Mouse (Mus musculus) midbrain, embryonic 16.5 days (tissue): ENCODE results near the gene Cd70. TPM values are rescaled to one million over a fixed set of nuclear protein-coding genes. Genes with fewer than 3 reads are reported as not detected.
A peak's percentile ranks its signal among the peaks of the same experiment; 100 is the strongest.

Source experiments
- ATAC-seq: fragments of 200-750 bp; cut with Nextera tagmentation; 2 replicates; pipeline ENCODE4 v1.8.0; 2017; ENCODE audit warnings: moderate TSS enrichment
- H3K27ac ChIP-seq: fragments of 300-500 bp; sonication (generic); 2 replicates; pipeline ENCODE4 v1.5.1; 2014; ENCODE audit warnings: mild to moderate bottlenecking, low read length, mixed read lengths
- H3K27me3 ChIP-seq: fragments of 300-500 bp; sonication (generic); 2 replicates; pipeline ENCODE4 v1.6.1; 2014; ENCODE audit warnings: low read depth, low read length, mixed read lengths; ENCODE audit not compliant: control insufficient read depth, insufficient read depth
- H3K36me3 ChIP-seq: fragments of 300-500 bp; sonication (generic); 2 replicates; pipeline ENCODE4 v1.6.1; 2014; ENCODE audit warnings: mild to moderate bottlenecking, low read length, moderate library complexity, mixed read lengths; ENCODE audit not compliant: control insufficient read depth, insufficient read depth
- H3K4me1 ChIP-seq: fragments of 300-500 bp; sonication (generic); 2 replicates; pipeline ENCODE4 v1.6.1; 2014; ENCODE audit warnings: mild to moderate bottlenecking, low read length, mixed read lengths; ENCODE audit not compliant: control insufficient read depth, insufficient read depth
- H3K4me2 ChIP-seq: fragments of 300-500 bp; sonication (generic); 2 replicates; pipeline ENCODE4 v1.6.1; 2014; ENCODE audit warnings: mild to moderate bottlenecking, low read length, mixed read lengths
- H3K4me3 ChIP-seq: fragments of 300-500 bp; sonication (generic); 2 replicates; pipeline ENCODE4 v1.5.1; 2014; ENCODE audit warnings: low read depth, mild to moderate bottlenecking, low read length, moderate library complexity, mixed read lengths
- H3K9ac ChIP-seq: fragments of 300-500 bp; sonication (generic); 2 replicates; pipeline ENCODE4 v1.6.1; 2014; ENCODE audit warnings: low read depth, low read length, mixed read lengths
- H3K9me3 ChIP-seq: fragments of 300-500 bp; sonication (generic); replicated peaks from 2 replicates; pipeline ENCODE4 v1.6.1; 2014; ENCODE audit warnings: mild to moderate bottlenecking, low read length, mixed read lengths; ENCODE audit not compliant: control insufficient read depth, poor library complexity, severe bottlenecking
- WGBS: fragments of 180-500 bp; shearing (Covaris S2); extraction: QIAGEN DNeasy Blood & Tissue Kit; methylation state at CpG from one replicate; pipeline ENCODE4 v1.1.7; 2014; 5-methylcytosine and 5-hydroxymethylcytosine counted together
- polyA plus RNA-seq: library from polyadenylated mRNA; unstranded; fragments of >200 nt; fragmentation: Nextera tagmentation; extraction: Ambion mirVana; gene quantifications from 2 replicates; pipeline ENCODE4 v1.2.1, GENCODE M21; 2015

Cd70 gene
- 1.5 and 2.2 TPM in 2 replicates for polyA plus RNA-seq

DNA sequence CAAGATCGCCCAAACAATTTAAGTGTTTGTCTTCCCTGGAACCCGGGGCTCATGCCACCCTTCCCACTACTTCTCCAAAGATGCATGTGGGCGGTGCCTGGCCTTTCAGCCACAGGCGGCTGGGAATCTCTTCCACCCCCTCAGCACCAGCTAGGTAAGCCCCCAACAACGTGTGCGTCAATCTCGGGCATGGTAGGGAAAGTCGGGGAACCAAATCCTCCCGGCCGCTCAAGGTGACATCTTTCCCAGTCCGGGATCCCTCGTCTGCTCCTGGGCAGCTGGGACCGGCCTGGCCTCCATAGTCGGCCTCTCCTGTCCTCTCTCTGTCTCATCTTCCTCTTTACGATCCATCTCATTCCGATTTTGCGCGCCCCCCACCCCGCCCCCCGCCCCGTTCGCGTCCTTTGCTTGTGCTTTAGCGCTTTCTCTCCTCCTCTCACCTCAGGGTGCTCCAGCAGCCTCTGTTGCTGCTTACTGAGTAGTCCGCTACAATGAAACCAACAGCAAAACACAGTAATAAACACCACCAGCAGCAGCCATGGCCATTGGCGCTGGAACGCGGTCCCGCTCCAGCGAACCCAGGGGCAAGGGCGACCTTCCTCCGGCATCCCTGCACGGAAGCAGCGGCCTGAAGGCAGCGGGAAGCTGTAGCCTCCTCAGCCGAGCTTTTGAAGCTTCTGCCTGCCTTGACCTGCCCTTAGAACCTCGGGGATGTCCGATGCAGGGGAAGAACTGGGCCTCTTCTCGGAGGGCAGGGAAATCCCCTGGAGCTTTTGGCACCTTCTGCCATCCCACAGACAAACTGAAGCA lies at the start of gene Cd70:
Gene Cd70, minus strand, starts transcription at position 784 of the 810 bp plus-strand sequence.
- Histone ChIP-seq H3K27me3 (peaks cover 18% of the 10 kb centered on the region), H3K4me2 (peak within 1 kb of the TSS; percentile 79), H3K4me3 (peak within 1 kb of the TSS; percentile 41), H3K9me3 (no peaks in the 10 kb centered on the region), H3K36me3 (no peaks in the 10 kb centered on the region), H3K9ac (peak within 1 kb of the TSS; percentile 70), H3K4me1 (peaks cover 6% of the 10 kb centered on the region; the same call in 1 of the 2 replicates), H3K27ac (no peak within 1 kb of the TSS)
- ATAC-seq, result peak; percentile 67
- 3% methylated on average over 39 of the region's 39 CpGs for WGBS

DNA sequence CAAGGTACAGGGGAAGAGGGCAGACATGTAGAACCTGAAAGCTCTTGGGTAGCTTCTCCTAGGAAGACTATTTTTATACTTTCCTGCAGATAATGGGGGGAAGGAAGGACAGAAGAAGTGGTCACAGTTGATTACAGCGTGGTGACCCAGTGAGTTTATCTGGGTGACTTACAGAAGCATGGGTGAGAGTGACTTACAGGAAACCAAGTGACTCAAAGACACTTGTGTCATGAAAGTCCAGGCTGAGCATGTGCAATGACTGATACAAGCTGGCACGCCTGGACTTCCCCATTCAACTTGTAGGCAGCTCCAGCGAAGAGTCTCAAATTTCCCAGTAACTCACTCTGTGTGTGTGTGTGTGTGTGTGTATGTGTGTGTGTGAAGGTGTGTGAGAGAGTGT lies 48.7 kb upstream of the Cd70 start:
- H3K27me3 ChIP-seq, result no peaks in the 10 kb centered on the region
- H3K4me3 ChIP-seq, result no peak overlapping the region
- no peaks in the 10 kb centered on the region for H3K9me3 ChIP-seq
- H3K9ac ChIP-seq, result no peak overlapping the region
- H3K4me1 ChIP-seq, result no peaks in the 10 kb centered on the region
- no peaks in the 10 kb centered on the region for H3K36me3 ChIP-seq
- ATAC-seq, result no peak
- no peak overlapping the region for H3K4me2 ChIP-seq
- H3K27ac ChIP-seq, result no peak overlapping the region
- 88% methylated on average over 3 of the region's 3 CpGs for WGBS

DNA sequence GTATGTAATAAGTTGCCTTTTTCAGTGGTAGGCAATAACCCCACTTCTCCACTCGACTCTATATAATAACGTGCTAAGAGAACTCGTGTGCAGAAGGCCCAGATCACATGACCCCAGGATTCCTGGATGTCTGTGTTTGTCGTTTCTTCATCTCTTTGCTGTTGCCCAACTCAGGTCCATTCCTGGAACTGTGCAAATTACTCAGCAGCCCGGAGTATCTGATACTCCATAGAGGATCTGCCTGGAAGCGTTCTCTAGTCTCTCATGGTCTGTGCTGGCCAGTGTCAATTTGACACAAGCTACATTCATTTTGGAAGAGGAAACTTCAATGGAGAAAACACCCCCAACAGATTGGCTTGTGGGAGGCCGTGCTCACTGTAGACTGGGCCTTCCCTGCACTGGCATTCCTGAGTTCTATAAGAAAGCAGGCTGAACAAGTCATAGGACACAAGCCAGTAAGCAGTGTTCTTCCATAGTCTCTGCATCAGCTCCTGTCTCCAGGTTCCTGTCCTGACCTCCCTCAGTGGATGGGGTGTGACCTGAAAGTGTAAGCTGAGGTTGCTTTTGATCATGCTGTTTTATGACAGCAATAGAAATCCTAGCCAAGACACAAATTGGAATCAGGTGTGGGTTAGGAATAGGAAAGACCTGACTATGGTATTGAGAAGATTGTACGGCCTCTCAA lies 45.9 kb upstream of the Cd70 start:
- Histone ChIP-seq H3K4me2 (no peak overlapping the region), H3K4me1 (no peaks in the 10 kb centered on the region), H3K4me3 (no peak overlapping the region), H3K36me3 (no peaks in the 10 kb centered on the region), H3K9ac (no peak overlapping the region), H3K9me3 (no peaks in the 10 kb centered on the region), H3K27me3 (no peaks in the 10 kb centered on the region), H3K27ac (no peak overlapping the region)
- 82% methylated on average over 8 of the region's 8 CpGs for WGBS
- ATAC-seq, result no peak

DNA sequence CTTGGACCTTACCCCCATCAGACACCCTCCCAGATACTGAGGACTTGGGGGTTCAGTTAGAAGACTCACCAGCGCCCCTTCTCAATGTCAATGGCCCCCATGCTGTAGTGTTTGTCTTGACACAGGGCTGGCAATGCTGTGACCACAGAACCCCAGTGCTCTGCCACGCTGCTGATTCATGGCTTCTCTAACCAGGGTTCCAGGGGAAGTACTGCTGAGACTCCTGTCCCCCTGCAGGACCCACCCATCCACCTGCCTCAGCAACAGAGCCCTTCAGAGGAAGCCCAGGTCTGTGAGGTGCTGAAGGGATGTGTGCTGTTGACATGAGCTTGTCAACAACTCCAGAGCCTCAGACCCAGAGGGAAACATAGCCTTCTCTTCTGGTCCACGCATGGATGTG lies 45.2 kb upstream of the Cd70 start:
- WGBS, result 80% methylated on average over 3 of the region's 3 CpGs

DNA sequence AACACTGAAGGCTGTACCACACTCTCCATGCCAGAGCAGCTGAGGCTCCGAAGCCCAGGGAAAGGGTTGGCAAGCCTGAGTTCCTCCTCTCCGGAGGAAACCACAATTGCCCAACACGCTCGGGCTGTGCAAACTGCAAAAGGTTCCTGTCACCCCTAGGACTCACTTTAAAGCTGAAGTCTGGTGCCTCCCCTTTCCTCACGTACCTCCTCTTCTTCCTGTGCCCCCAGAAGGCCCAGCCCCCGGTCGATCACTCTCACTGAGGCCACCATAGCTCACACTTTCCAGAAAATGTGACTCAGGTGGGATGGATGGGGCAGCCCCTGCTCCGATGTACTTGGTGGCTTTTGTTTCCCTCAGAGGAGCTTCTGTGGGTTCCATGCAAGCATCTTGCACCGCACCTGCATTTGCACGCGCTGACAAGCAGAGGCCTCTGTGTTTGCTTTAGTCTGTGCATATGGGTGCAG lies 44.5 kb upstream of the Cd70 start, which contains the start of gene Tnfsf14:
Gene Tnfsf14, minus strand, starts transcription at position 137 of the 467 bp plus-strand sequence.
- no peak for ATAC-seq
- Histone ChIP-seq H3K9me3 (no peaks in the 10 kb centered on the region), H3K36me3 (no peaks in the 10 kb centered on the region), H3K4me2 (no peak within 1 kb of the TSS), H3K4me1 (no peaks in the 10 kb centered on the region), H3K27me3 (no peaks in the 10 kb centered on the region), H3K27ac (no peak within 1 kb of the TSS), H3K4me3 (no peak within 1 kb of the TSS), H3K9ac (no peak within 1 kb of the TSS)
- 82% methylated on average over 11 of the region's 11 CpGs for WGBS

More for the DNA sequence above, 45.2 kb upstream of the Cd70 start:
- Histone ChIP-seq H3K27me3 (no peaks in the 10 kb centered on the region), H3K4me3 (no peak overlapping the region), H3K4me2 (no peak overlapping the region), H3K9ac (no peak overlapping the region), H3K27ac (no peak overlapping the region), H3K36me3 (no peaks in the 10 kb centered on the region), H3K4me1 (no peaks in the 10 kb centered on the region), H3K9me3 (no peaks in the 10 kb centered on the region)
- no peak for ATAC-seq

DNA sequence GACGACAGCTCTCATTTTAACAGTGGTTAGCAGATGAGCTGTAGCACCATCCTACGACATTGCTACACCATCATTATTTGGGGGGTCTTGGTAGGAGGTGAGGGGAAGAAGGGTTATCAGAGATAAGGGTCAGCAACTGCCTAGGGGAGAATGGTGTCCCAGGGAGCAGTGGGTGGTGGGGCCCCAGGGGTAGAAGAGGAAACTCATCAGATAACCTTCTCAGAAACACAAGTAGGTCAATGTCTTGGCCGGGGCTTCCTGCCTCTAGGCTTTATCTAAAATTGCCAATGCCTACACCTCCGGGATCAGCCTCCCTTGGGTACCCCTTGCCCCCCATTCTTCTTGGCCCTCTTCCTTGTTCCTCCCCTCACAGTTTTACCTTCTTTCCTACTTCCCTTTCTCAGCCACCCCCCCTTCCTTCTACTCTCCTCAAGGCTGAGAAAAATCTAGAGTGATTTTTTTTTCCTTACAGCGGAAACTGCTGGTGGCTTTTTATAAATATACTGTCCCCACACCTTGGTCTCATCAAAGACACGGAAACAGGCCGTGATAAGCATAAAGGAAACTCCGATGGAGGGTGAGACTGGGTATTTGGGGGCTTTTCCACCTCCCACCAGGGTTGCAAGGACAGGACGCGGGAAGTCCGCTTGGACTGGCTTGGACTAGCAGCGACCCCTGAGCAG lies 39.1 kb upstream of the Cd70 start:
- Histone ChIP-seq H3K27me3 (no peaks in the 10 kb centered on the region), H3K9ac (no peak overlapping the region), H3K9me3 (no peaks in the 10 kb centered on the region), H3K4me3 (no peak overlapping the region), H3K4me1 (no peaks in the 10 kb centered on the region), H3K27ac (no peak overlapping the region), H3K4me2 (no peak overlapping the region), H3K36me3 (no peaks in the 10 kb centered on the region)
- 91% methylated on average over 12 of the region's 12 CpGs for WGBS
- ATAC-seq, result no peak

- no peak overlapping the region for H3K9ac ChIP-seq
- H3K4me3 ChIP-seq, result no peak overlapping the region
- WGBS, result 69% methylated on average over 2 of the region's 2 CpGs
- no peaks in the 10 kb centered on the region for H3K4me1 ChIP-seq
- no peaks in the 10 kb centered on the region for H3K9me3 ChIP-seq
- no peaks in the 10 kb centered on the region for H3K27me3 ChIP-seq
- no peak overlapping the region for H3K27ac ChIP-seq
- no peak for ATAC-seq
- H3K4me2 ChIP-seq, result no peak overlapping the region
- no peaks in the 10 kb centered on the region for H3K36me3 ChIP-seq
Observed at GRCm38 (mm10) chr17:57185641-57186040, 36.1 kb upstream of the Cd70 start.

DNA sequence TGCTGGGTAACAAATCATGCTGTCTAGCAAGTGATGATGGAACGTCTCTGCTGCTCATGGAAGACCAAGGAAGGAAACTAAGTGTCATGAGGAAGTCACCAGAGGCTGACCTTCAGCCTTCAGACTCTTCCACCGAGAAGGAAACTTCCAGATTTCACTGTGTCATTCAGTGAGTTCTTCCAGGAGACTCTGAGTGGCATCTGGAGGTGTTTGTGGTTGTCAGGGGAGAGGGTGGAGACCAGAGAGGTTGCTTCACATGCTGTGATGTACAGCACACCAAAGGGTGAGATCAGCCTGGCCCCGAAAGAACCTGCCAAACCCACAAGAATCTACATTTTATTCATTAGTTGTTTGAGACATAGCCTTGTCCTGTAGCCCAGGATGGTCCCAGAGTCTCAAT lies 33.3 kb upstream of the Cd70 start:
- H3K27ac ChIP-seq, result no peak overlapping the region
- no peaks in the 10 kb centered on the region for H3K4me1 ChIP-seq
- H3K4me3 ChIP-seq, result no peak overlapping the region
- no peaks in the 10 kb centered on the region for H3K36me3 ChIP-seq
- H3K27me3 ChIP-seq, result no peaks in the 10 kb centered on the region
- H3K9ac ChIP-seq, result no peak overlapping the region
- no peak overlapping the region for H3K4me2 ChIP-seq
- WGBS, result 76% methylated on average over 3 of the region's 3 CpGs
- H3K9me3 ChIP-seq, result no peaks in the 10 kb centered on the region
- ATAC-seq, result no peak
